Mouse (Mus musculus) neural tube, embryonic 11.5 days (tissue): ENCODE data around the gene Fcer2a. TPM values are rescaled to one million over a fixed set of nuclear protein-coding genes. Genes with fewer than 3 reads are reported as not detected.

Experiments
- ATAC-seq: fragments of 200-750 bp; cut with Nextera tagmentation; 2 replicates; pipeline ENCODE4 v1.8.0; 2017; ENCODE audit warnings: moderate number of reproducible peaks, mild to moderate bottlenecking, moderate TSS enrichment, moderate library complexity; ENCODE audit not compliant: insufficient read depth, low FRiP score, low TSS enrichment
- DNase-seq: peaks from one replicate; pipeline ENCODE4 v3.0.0-alpha.2; 2015; ENCODE audit warnings: low spot score
- H3K27ac ChIP-seq: fragments of 300-500 bp; sonication (generic); 2 replicates; pipeline ENCODE4 v1.5.1; 2014; ENCODE audit warnings: low read depth, mild to moderate bottlenecking, low read length
- H3K27me3 ChIP-seq: fragments of 300-500 bp; sonication (generic); 2 replicates; pipeline ENCODE4 v1.6.1; 2014; ENCODE audit warnings: mild to moderate bottlenecking, low read length, mixed read lengths; ENCODE audit not compliant: control insufficient read depth, insufficient read depth
- H3K36me3 ChIP-seq: fragments of 300-500 bp; sonication (generic); 2 replicates; pipeline ENCODE4 v1.6.1; 2014; ENCODE audit warnings: mild to moderate bottlenecking, low read length, moderate library complexity, mixed read lengths; ENCODE audit not compliant: control insufficient read depth, insufficient read depth
- H3K4me1 ChIP-seq: fragments of 300-500 bp; sonication (generic); 2 replicates; pipeline ENCODE4 v1.6.1; 2014; ENCODE audit warnings: low read length, mixed read lengths; ENCODE audit not compliant: control insufficient read depth, insufficient read depth
- H3K4me2 ChIP-seq: fragments of 300-500 bp; sonication (generic); 2 replicates; pipeline ENCODE4 v1.6.1; 2014; ENCODE audit warnings: low read depth, mild to moderate bottlenecking, moderate library complexity
- H3K4me3 ChIP-seq: fragments of 300-500 bp; sonication (generic); 2 replicates; pipeline ENCODE4 v1.5.1; 2014; ENCODE audit warnings: low read depth, low read length
- H3K9ac ChIP-seq: fragments of 300-500 bp; sonication (generic); 2 replicates; pipeline ENCODE4 v1.6.1; 2014; ENCODE audit warnings: mild to moderate bottlenecking, low read length
- H3K9me3 ChIP-seq: fragments of 300-500 bp; sonication (generic); 2 replicates; pipeline ENCODE4 v1.6.1; 2016; ENCODE audit warnings: low read length; ENCODE audit not compliant: control insufficient read depth
- WGBS: fragments of 180-500 bp; shearing (Covaris S2); extraction: QIAGEN DNeasy Blood & Tissue Kit; methylation state at CpG from one replicate; pipeline ENCODE4 v1.1.7; 2014; 5-methylcytosine and 5-hydroxymethylcytosine counted together
- polyA plus RNA-seq: library from polyadenylated mRNA; unstranded; fragments of >200 nt; fragmentation: Nextera tagmentation; extraction: Ambion mirVana; gene quantifications from 2 replicates; pipeline ENCODE4 v1.2.1, GENCODE M21; 2014

Gene Fcer2a
- polyA plus RNA-seq: 0.11 and 0.24 TPM in 2 replicates

GRCm38 (mm10) chr8:3694121-3694520 lies at the start of gene Fcer2a:
TSS of gene Fcer2a (minus strand) at chr8:3694175.
- 81% methylated on average over 3 of the region's 3 CpGs for WGBS
- H3K4me3 ChIP-seq: no peak within 1 kb of the TSS
- no peak within 1 kb of the TSS for H3K9ac ChIP-seq
- ATAC-seq (no peak), DNase-seq (no peak)
- no peaks in the 10 kb centered on the region for H3K27me3 ChIP-seq
- no peak within 1 kb of the TSS for H3K4me2 ChIP-seq
- no peaks in the 10 kb centered on the region for H3K36me3 ChIP-seq
- no peak within 1 kb of the TSS for H3K27ac ChIP-seq
- H3K4me1 ChIP-seq: no peaks in the 10 kb centered on the region
- H3K9me3 ChIP-seq: no peaks in the 10 kb centered on the region

- 93% methylated on average over 2 of the region's 2 CpGs for WGBS
- DNase-seq (no peak), ATAC-seq (no peak)
- H3K4me3 ChIP-seq: no peak overlapping the region
- H3K4me2 ChIP-seq: no peak overlapping the region
- no peaks in the 10 kb centered on the region for H3K36me3 ChIP-seq
- no peaks in the 10 kb centered on the region for H3K4me1 ChIP-seq
- H3K9me3 ChIP-seq: no peaks in the 10 kb centered on the region
- no peak overlapping the region for H3K27ac ChIP-seq
- no peak overlapping the region for H3K9ac ChIP-seq
- no peaks in the 10 kb centered on the region for H3K27me3 ChIP-seq
These were observed 43.0 kb upstream of the Fcer2a start for GRCm38 (mm10) chr8:3736947-3737346.

DNA sequence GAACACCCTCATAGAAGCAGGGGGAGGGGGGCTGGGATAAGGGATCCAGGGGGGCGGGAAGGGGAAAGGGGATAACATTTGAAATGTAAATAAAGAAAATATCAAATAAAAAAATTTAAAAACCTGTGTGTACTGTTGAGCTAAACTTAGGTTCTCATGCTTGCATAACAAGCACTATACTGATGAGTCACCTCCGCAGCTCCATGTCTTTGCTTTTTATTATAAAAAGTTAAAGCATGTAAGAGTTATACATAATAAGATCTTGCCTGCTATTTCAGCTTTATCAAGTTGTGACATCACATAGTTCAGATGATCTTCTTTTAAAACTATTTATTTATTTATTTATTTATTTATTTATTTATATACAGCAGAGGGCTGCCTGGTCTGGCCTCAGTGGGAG lies 41.6 kb upstream of the Fcer2a start:
- H3K4me3 ChIP-seq: no peak overlapping the region
- H3K36me3 ChIP-seq: no peaks in the 10 kb centered on the region
- H3K9me3 ChIP-seq: no peaks in the 10 kb centered on the region
- H3K9ac ChIP-seq: no peak overlapping the region
- H3K4me2 ChIP-seq: no peak overlapping the region
- no peaks in the 10 kb centered on the region for H3K27me3 ChIP-seq
- whole genome bisulfite sequencing: 92% methylated on average over 2 of the region's 2 CpGs
- ATAC-seq (no peak), DNase-seq (no peak)
- H3K27ac ChIP-seq: no peak overlapping the region
- H3K4me1 ChIP-seq: no peaks in the 10 kb centered on the region

GRCm38 (mm10) chr8:3734084-3734483 lies 40.1 kb upstream of the Fcer2a start:
- Histone ChIP-seq H3K27ac (no peak overlapping the region), H3K4me3 (no peak overlapping the region), H3K36me3 (no peaks in the 10 kb centered on the region), H3K4me2 (no peak overlapping the region), H3K4me1 (no peaks in the 10 kb centered on the region), H3K27me3 (no peaks in the 10 kb centered on the region), H3K9ac (no peak overlapping the region), H3K9me3 (no peaks in the 10 kb centered on the region)
- 42% methylated on average over 1 of the region's 1 CpGs for WGBS
- ATAC-seq (no peak), DNase-seq (no peak)

DNA sequence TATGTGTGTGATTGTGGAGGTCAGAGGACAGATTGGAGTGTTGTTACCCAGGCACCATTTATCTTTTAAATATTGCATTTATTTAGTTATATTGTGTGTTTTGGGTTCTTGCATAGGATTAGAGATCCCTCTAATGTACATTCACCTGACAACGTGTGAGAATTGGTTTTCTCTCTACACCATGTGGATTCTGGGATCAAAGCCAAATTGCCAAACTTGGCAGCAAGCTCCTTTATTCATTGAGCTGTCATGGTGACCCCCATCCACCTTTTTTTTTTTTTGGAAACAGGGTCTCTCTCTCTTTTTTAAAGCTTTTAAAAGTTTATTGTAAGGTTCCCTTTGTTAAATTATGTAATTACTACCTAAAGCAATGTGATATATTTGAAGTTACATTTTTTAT lies 27.1 kb upstream of the Fcer2a start:
- WGBS: 41% methylated on average over 1 of the region's 1 CpGs
- Histone ChIP-seq H3K4me3 (no peak overlapping the region), H3K9me3 (no peaks in the 10 kb centered on the region), H3K9ac (no peak overlapping the region), H3K4me2 (no peak overlapping the region), H3K27ac (no peak overlapping the region), H3K27me3 (no peaks in the 10 kb centered on the region), H3K36me3 (no peaks in the 10 kb centered on the region), H3K4me1 (no peaks in the 10 kb centered on the region)
- ATAC-seq: no peak
- DNase-seq: no peak

GRCm38 (mm10) chr8:3720551-3720950 lies 26.6 kb upstream of the Fcer2a start, which contains the start of gene Clec4g:
TSS of gene Clec4g (minus strand) at chr8:3720651.
- H3K27me3 ChIP-seq: no peaks in the 10 kb centered on the region
- 78% methylated on average over 5 of the region's 5 CpGs for WGBS
- ATAC-seq: no peak

GRCm38 (mm10) chr8:3718559-3718958 lies 24.6 kb upstream of the Fcer2a start:
- Histone ChIP-seq H3K9ac (no peak overlapping the region), H3K4me1 (no peaks in the 10 kb centered on the region), H3K9me3 (no peaks in the 10 kb centered on the region), H3K27me3 (no peaks in the 10 kb centered on the region), H3K4me3 (no peak overlapping the region), H3K27ac (no peak overlapping the region), H3K4me2 (no peak overlapping the region), H3K36me3 (no peaks in the 10 kb centered on the region)
- 16% methylated on average over 14 of the region's 14 CpGs for WGBS
- DNase-seq (peak; percentile 67), ATAC-seq (peak; percentile 61; the same call in 1 of the 2 replicates)

More at GRCm38 (mm10) chr8:3720551-3720950, 26.6 kb upstream of the Fcer2a start, which contains the start of gene Clec4g:
- H3K4me3 ChIP-seq: no peak within 1 kb of the TSS
- H3K4me2 ChIP-seq: no peak within 1 kb of the TSS
- H3K9ac ChIP-seq: no peak within 1 kb of the TSS
- no peaks in the 10 kb centered on the region for H3K9me3 ChIP-seq
- no peak within 1 kb of the TSS for H3K27ac ChIP-seq
- H3K36me3 ChIP-seq: no peaks in the 10 kb centered on the region
- no peaks in the 10 kb centered on the region for H3K4me1 ChIP-seq
- no peak for DNase-seq

GRCm38 (mm10) chr8:3717321-3717954 lies 23.5 kb upstream of the Fcer2a start:
- no peaks in the 10 kb centered on the region for H3K4me1 ChIP-seq
- H3K9ac ChIP-seq: no peak overlapping the region
- 88% methylated on average over 12 of the region's 12 CpGs for WGBS
- H3K9me3 ChIP-seq: no peaks in the 10 kb centered on the region
- H3K4me2 ChIP-seq: no peak overlapping the region
- ATAC-seq (no peak), DNase-seq (no peak)
- H3K27me3 ChIP-seq: no peaks in the 10 kb centered on the region
- H3K27ac ChIP-seq: no peak overlapping the region
- H3K36me3 ChIP-seq: no peaks in the 10 kb centered on the region
- no peak overlapping the region for H3K4me3 ChIP-seq

DNA sequence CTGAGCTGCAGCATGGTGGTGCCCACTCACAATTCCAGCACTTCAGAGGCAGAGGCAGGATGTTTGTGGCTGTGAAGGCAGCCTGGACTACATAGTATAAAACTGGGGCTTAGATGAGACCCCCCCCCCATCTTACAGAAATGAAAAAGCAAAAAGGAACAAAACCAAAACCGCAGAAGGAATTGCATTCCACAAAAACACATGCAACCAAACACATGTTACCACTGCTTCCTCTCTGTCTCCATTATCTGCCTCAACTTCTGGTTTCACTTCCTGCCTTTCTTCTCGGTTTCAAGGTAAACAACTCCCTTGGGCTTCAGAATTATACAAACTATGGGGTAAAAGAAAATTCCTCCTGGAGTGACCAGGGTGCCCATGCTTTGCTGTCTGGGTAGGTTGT lies 17.7 kb upstream of the Fcer2a start:
- DNase-seq: no peak
- no peaks in the 10 kb centered on the region for H3K9me3 ChIP-seq
- WGBS: 64% methylated on average over 2 of the region's 2 CpGs
- H3K27ac ChIP-seq: no peak overlapping the region
- H3K4me3 ChIP-seq: no peak overlapping the region
- no peaks in the 10 kb centered on the region for H3K4me1 ChIP-seq
- no peaks in the 10 kb centered on the region for H3K36me3 ChIP-seq
- H3K27me3 ChIP-seq: no peaks in the 10 kb centered on the region
- H3K4me2 ChIP-seq: no peak overlapping the region
- H3K9ac ChIP-seq: no peak overlapping the region
- ATAC-seq: no peak
